Mouse (Mus musculus): ENCODE results near the gene Lpo.

Lpo gene

DNA sequence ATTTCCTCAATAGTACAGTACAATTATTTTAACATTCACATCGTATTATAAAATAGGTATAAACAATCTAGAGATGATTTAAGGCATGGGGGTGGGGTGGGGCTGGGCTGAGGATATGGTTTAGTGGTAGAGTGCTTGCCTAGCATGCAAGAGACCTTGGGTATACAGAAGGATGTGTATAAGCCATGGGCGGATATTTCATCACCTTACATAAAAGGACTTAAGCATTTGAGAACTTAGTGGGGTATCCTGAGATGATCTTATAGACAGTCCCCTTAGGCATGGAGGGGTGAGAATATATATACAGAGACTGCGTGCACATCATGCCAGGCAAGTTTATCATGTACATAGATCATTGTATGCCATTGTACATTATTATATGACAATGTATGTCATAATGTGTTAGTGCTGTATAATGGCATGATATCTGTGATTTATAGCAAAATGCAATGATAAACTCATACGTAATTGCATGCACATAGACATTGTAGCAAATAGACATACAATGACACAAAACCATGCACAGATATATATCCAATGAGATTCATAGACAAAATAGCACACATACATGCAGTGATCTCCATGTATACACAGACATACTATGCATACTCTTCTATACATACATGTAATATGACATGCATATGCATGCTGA lies 69.0 kb downstream of the Lpo start:
- ATAC-seq (ENCODE audit: low TSS enrichment), result no peak

DNA sequence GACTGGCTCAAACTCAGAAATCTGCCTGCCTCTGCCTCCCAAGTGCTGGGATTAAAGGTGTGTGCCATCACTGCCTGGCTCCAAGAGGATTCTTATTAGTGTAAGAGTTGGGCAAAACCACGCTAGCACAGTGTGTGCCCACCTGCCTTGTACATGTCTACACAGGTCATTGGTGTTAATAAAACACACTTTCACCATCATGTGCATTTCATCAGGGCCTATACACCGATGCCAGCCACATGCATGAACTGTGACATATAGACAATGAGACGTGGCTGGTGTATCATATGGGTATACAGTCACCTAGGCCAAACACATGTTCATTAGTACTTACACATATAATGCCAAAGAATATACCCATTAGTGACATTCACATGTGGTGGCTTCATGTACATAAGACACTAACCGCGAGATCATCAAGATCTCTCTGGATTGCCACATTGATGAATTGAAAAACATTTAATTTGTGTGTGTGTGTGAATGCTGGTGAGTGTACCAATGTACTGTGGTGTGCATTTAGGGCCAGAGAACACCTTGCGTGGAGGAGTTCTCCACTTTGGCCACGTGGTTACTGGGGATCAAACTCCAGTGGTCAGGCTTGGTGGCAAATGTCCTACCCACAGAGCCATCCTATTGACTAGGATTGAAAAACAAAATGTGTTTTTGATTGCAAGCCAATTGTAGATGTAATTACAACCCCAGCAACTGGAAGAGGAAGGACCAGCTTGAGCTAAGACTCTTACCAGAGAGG lies 69.8 kb downstream of the Lpo start:
- ATAC-seq (ENCODE audit: low TSS enrichment), result no peak

DNA sequence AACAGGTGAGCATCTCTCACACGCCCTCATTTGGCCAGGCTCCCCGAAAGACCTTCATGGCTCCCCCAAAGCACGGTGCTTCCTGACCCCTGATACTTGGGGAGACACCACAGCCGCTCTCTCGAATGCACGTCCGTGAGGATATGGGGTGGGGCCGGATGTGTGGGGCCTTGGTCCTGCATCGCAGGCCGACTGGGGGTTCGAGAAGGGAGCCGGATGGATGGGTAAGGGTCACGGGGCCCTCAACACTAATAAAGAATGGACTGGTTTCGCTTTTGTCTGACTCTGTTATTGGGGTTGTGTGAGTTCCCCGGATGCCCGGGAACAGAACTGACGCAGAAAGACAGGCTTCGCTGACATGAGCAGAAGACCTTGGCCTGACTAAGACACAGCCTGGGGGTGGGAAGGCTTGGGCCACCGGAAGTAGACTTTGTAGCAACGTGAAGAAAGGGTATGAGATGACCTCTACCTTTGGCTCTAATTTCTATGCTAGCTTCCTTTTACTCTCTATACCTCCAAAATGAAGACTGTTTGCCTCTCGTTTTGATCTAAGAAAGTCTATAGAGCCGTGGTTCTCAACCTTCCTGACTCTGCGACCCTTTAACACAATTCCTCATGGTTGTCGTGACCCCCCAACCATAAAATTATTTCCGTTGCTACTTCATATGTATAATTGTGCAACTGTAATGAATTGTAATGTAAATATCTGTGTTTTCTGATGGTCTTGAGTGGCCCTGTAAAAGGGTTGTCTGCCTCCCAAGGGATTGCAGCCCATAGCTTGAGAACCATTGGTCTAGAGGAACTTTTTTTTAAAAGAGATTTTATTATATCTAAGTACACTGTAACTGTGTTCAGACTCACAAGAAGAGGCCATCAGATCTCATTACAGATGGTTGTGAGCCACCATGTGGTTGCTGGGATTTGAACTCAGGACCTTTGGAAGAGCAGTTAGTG lies 70.8 kb downstream of the Lpo start:
- no peak for ATAC-seq (ENCODE audit: low TSS enrichment)

Measured in frontal cortex, adult (tissue).